Mouse (Mus musculus) R1 (cell line): ENCODE data around the gene Pola2.

Experiments
- DNase-seq: peaks from one replicate; pipeline ENCODE4 v3.0.0-alpha.2; 2018; ENCODE audit warnings: low read depth, low spot score

Gene Pola2

DNA sequence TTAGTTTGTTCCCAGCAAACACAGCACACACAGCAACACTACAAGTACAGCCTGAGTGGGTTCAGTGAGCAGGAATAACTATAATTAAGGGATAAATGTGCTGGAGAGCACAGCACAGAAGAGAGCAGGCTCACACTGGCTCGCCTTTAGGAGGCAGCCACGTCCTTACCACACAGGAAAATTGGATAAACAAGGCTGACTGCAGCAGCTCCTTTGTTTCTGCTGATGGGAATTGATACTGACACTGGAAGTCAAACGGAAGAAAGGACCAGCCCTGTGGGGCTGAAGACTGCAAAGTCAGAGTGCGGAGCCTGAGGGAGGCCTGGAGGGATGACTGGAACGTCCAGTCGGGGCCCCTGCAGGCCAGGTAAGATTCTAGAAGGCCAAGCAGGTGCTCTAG, 53.8 kb downstream of the Pola2 start:
- no peak for DNase-seq

GRCm38 (mm10) chr19:5907275-5907674, 56.7 kb downstream of the Pola2 start:
- no peak for DNase-seq

DNA sequence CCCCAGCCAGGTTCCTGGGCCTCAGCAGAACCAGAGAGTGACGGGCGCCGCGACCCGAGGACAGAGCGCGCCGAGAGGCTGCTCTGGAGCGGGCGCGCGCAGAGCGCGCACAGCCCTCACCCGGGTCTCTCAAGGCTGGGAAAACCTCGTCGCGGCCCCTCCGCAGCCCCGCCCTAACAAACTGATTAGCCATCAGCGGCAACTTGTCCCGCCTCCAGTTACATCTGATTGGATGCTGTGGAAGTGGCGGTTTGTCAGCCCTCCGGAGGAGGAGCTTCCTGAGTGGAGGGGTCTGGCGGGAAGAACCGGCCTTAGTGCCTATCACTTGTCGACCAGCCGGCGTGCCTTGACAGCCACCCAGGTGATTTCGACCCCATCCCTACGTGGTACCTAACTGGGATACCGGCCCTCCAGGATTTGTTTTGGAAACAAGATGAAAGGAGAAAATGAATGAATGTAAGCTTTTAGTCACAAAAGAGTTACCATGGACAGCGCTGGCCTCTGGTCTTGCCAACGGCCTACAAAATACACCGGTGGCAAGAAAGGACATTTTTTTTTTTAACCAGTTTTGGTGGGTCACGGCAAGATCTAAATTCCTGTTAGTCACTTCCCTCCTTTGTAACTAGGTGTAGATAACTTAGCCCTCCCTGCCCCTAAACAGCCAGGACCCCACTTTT, 69.9 kb downstream of the Pola2 start, which contains the start of gene Tigd3:
Gene Tigd3, minus strand, starts transcription at position 148 of the 677 bp plus-strand sequence.
- peak; percentile 98 for DNase-seq

DNA sequence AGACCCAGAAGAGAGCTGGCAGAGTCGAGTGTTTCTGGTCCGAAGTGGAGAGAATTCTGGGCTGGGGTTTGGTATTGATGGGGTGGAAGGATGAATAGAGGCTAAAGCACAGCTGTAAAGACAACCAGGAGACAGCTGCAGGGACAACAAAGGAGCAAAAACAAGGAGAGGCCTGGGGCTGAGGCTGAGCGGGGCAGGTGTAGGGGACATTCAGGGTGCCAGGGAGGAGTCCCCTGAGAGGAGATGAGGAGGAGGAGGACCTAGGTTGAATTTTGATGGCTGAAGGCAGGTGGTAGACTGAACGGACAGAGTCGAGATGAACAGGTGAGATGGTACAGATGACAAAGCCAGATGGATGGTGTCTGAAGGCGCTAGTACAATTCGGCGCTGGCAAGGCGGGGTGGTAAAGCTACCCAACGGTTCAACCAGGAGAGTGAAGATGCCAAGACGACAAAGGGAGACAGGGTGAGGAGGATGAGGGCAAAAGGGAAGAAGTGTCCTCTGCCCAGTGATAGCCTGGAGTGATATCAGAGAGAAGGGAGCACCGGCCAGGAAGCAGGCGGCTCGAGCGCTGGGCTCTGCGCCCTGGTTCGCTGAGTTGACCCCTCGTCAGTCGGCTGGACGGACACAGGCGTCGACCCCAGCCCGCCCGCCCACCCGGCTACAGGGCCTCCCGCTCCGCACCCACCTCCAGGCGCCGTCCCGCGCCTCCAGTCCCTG, 70.6 kb downstream of the Pola2 start:
- DNase-seq = no peak

DNA sequence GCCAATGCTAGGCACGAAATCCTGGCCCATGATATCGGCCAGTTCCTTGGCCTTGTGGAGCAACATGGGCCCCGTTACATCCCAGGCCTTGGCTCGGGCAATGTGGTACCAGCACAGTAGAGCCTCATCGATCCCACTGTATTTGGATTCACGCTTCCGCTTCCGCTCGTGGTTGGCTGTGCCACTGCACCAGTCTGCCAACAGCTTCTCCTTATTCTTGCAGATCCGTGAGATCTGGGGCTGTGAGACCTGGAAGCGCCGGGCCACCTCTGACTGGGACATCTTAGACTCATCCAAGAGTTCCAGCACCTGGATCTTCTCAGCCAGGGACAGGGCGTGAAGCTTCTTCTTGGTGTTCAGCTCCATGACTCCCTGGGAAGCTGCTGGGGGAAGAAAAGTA, 71.3 kb downstream of the Pola2 start:
- no peak for DNase-seq

DNA sequence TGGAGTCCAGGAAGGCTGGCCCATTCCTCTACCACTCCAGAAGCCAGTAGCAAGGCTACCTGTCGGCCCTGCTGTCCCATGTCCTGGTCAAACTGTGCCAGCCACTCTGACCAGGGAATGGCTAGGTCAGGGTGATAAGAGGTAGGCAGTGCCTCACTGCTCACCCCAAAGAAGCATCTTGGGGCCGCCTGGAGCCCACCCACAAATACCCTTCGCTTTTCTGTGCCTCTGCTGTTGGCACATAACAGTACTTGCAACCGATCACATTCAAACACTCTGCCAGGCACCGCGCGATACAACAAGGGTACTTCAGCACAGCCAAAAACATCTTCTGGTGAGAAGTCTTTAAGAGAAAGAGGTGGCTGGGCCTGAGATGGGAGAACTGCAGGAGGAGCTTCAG, 71.7 kb downstream of the Pola2 start:
- no peak for DNase-seq

GRCm38 (mm10) chr19:5891521-5892258, 72.3 kb downstream of the Pola2 start:
- DNase-seq = no peak
